Mouse (Mus musculus) inflammation-experienced regulatory T-cells (primary cell): Measurements from ENCODE around the gene Ssxb9. TPM values are rescaled to one million over a fixed set of nuclear protein-coding genes. Genes with fewer than 3 reads are reported as not detected.

Experiments used
- polyA plus RNA-seq, 2 experiments: library from polyadenylated mRNA; unstranded; fragments of 100-300 nt; shearing (Covaris generic); gene quantifications; one replicate each; pipeline ENCODE4 v1.2.1; 2017

The Ssxb9 gene
- not detected for polyA plus RNA-seq

GRCm38 (mm10) chrX:8366678-8367077 lies at the start of gene Ssxb9:
Gene Ssxb9 (plus strand): TSS chrX:8366978.

GRCm38 (mm10) chrX:8327124-8327523 lies 39.7 kb upstream of the Ssxb9 start, which contains the start of gene Ssxb10:
Gene Ssxb10 (plus strand): TSS chrX:8327424.

GRCm38 (mm10) chrX:8413005-8413404 lies 46.2 kb downstream of the Ssxb9 start, which contains the start of gene Ssxb1:
Gene Ssxb1 (plus strand): TSS chrX:8413305.

Other genes with a start within 250 kb of the Ssxb9 start
- 10 to 100 TPM; 24.4 to 32.3 TPM for gene Wdr13, start 234.1 kb upstream of the Ssxb9 start, polyA plus RNA-seq
- 100 to 1,000 TPM; 502 to 511 TPM for gene Rbm3, start 221.1 kb upstream of the Ssxb9 start, polyA plus RNA-seq
- gene Tbc1d25, start 190.8 kb upstream of the Ssxb9 start, polyA plus RNA-seq, result 10 to 100 TPM; 14.2 to 21.1 TPM
- 100 to 1,000 TPM; 141 to 144 TPM for gene Ebp, start 173.5 kb upstream of the Ssxb9 start, polyA plus RNA-seq
- under 1 TPM in 1 of 2 experiments, not detected in 1; 0.21 TPM for gene Porcn, start 160.5 kb upstream of the Ssxb9 start, polyA plus RNA-seq
- gene Ftsj1, start 114.6 kb upstream of the Ssxb9 start, polyA plus RNA-seq, result 10 to 100 TPM; 19.6 to 26.7 TPM
- gene Slc38a5, start 95.8 kb upstream of the Ssxb9 start, polyA plus RNA-seq, result under 1 TPM in 1 of 2 experiments, not detected in 1; 0.59 TPM
- not detected for gene Ssxb10, start 39.6 kb upstream of the Ssxb9 start, polyA plus RNA-seq
- not detected for gene Ssxb1, start 46.3 kb downstream of the Ssxb9 start, polyA plus RNA-seq
- gene Ssxb2, start 94.7 kb downstream of the Ssxb9 start, polyA plus RNA-seq, result not detected
- gene Gm14459, start 158.0 kb downstream of the Ssxb9 start, polyA plus RNA-seq, result not detected
- gene Ssxb6, start 181.3 kb downstream of the Ssxb9 start, polyA plus RNA-seq, result not detected
- not detected for gene Ssxb3, start 224.8 kb downstream of the Ssxb9 start, polyA plus RNA-seq